Mouse (Mus musculus) C2C12 (cell line): ENCODE measurements around the gene Togaram2.

ENCODE experiments used
- CTCF ChIP-seq: IDR thresholded peaks from one replicate; pipeline ENCODE4 v1.5.1; 2011; ENCODE audit not compliant: control insufficient read depth, insufficient read depth, insufficient read length
- MAX ChIP-seq: IDR thresholded peaks from one replicate; pipeline ENCODE4 v1.6.1; 2011; ENCODE audit warnings: mild to moderate bottlenecking, control low read depth

DNA sequence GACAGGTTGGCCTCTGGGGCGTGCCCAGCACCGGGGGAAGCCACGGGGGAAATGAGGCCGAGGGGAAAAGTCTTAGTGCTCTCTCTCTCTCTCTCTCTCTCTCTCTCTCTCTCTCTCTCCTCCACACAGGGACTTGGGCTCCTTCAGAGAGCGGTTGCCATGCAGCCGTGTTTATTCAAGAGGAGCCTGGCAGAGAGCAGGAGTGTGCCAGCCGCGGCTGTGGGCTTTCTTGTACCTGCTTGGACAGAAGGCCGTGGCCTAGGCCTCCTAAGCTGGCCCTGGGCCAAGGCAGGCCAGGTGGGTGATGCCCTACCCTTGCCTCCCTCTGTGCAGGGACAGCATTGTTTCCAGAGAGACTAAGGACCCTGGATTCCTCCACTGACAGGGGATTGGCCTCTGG lies at the start of gene Togaram2:
- no peak for TF ChIP-seq CTCF
- no peak for TF ChIP-seq MAX
